Mouse (Mus musculus) lung, embryonic 15.5 days (tissue): Measurements from ENCODE around the gene Zranb3. TPM values are rescaled to one million over a fixed set of nuclear protein-coding genes. Genes with fewer than 3 reads are reported as not detected.

ENCODE experiments used
- ATAC-seq: fragments of 200-750 bp; cut with Nextera tagmentation; 2 replicates; pipeline ENCODE4 v1.8.0; 2017; ENCODE audit warnings: moderate number of reproducible peaks, borderline replicate concordance; ENCODE audit not compliant: low FRiP score, low TSS enrichment; ENCODE audit errors: extremely low read depth
- H3K27ac ChIP-seq: fragments of 300-500 bp; sonication (generic); 2 replicates; pipeline ENCODE4 v1.5.1; 2015; ENCODE audit warnings: moderate library complexity, mild to moderate bottlenecking, inconsistent platforms
- H3K27me3 ChIP-seq: fragments of 300-500 bp; sonication (generic); 2 replicates; pipeline ENCODE4 v1.6.1; 2015; ENCODE audit warnings: inconsistent platforms
- H3K36me3 ChIP-seq: fragments of 300-500 bp; sonication (generic); 2 replicates; pipeline ENCODE4 v1.6.1; 2015; ENCODE audit warnings: inconsistent platforms
- H3K4me1 ChIP-seq: fragments of 300-500 bp; sonication (generic); 2 replicates; pipeline ENCODE4 v1.6.1; 2015; ENCODE audit warnings: inconsistent platforms
- H3K4me2 ChIP-seq: fragments of 300-500 bp; sonication (generic); 2 replicates; pipeline ENCODE4 v1.6.1; 2015; ENCODE audit warnings: inconsistent platforms, mild to moderate bottlenecking, moderate library complexity
- H3K4me3 ChIP-seq: fragments of 300-500 bp; sonication (generic); 2 replicates; pipeline ENCODE4 v1.5.1; 2015; ENCODE audit warnings: mild to moderate bottlenecking, inconsistent platforms
- H3K9ac ChIP-seq: fragments of 300-500 bp; sonication (generic); 2 replicates; pipeline ENCODE4 v1.6.1; 2015; ENCODE audit warnings: inconsistent platforms
- H3K9me3 ChIP-seq: fragments of 300-500 bp; sonication (generic); 2 replicates; pipeline ENCODE4 v1.6.1; 2016; ENCODE audit warnings: inconsistent platforms
- WGBS: fragments of 180-500 bp; shearing (Covaris S2); methylation state at CpG from one replicate; pipeline ENCODE4 v1.1.7; 2015; 5-methylcytosine and 5-hydroxymethylcytosine counted together
- polyA plus RNA-seq: library from polyadenylated mRNA; unstranded; fragments of >200 nt; fragmentation: Nextera tagmentation; extraction: Ambion mirVana; gene quantifications from 2 replicates; pipeline ENCODE4 v1.2.1, GENCODE M21; 2015

Gene Zranb3
- polyA plus RNA-seq, 1 experiment from 2014 or later: 10.1 TPM

DNA sequence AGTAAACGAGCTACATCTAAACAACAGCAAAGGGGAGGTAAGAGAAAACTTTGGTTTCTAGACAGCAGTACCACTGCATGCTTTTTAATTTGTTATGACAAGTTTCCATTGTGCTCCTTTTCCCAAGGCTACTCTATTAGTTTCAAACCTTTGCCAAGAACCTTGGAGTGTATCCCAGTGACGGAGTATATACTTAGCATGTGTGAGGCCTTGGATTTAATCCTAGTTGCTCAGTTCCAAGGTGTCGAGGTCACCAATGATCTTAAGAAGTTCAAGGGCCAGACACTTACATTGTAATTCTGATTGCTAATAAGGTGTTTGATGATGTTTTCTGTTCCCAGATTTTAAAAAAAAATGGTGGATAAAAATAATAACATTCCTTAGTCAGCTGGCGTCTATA is 189.7 kb downstream of the Zranb3 start:
- 62% methylated on average over 4 of the region's 4 CpGs for WGBS
- peaks cover 12% of the 10 kb centered on the region for H3K4me1 ChIP-seq
- H3K4me3 ChIP-seq: no peak overlapping the region
- H3K27ac ChIP-seq: no peak overlapping the region
- peak; percentile 82; the same call in 1 of the 2 replicates for ATAC-seq
- no peaks in the 10 kb centered on the region for H3K27me3 ChIP-seq
- H3K9ac ChIP-seq: no peak overlapping the region
- no peak overlapping the region for H3K4me2 ChIP-seq
- peaks cover 10% of the 10 kb centered on the region; the same call in 1 of the 2 replicates for H3K36me3 ChIP-seq
- H3K9me3 ChIP-seq: no peaks in the 10 kb centered on the region

GRCm38 (mm10) chr1:127904774-127905385 is 198.0 kb downstream of the Zranb3 start:
- WGBS: 78% methylated on average over 2 of the region's 2 CpGs
- ATAC-seq: no peak
- H3K27ac ChIP-seq: no peak overlapping the region

More at GRCm38 (mm10) chr1:127904774-127905385, 198.0 kb downstream of the Zranb3 start:
- Histone ChIP-seq H3K27me3 (no peaks in the 10 kb centered on the region), H3K4me3 (no peak overlapping the region), H3K9me3 (no peaks in the 10 kb centered on the region), H3K4me1 (no peaks in the 10 kb centered on the region), H3K4me2 (no peak overlapping the region), H3K9ac (no peak overlapping the region), H3K36me3 (peaks cover 4% of the 10 kb centered on the region; the same call in 1 of the 2 replicates)

Other genes with a start within 250 kb of the Zranb3 start
- 0.40 and 0.81 TPM in 2 replicates for gene Map3k19, start 248.0 kb downstream of the Zranb3 start, polyA plus RNA-seq
- gene Rab3gap1, start 234.3 kb downstream of the Zranb3 start, polyA plus RNA-seq: 22.7 and 24.9 TPM in 2 replicates
- 55.6 and 59.7 TPM in 2 replicates for gene R3hdm1, start 254 bp upstream of the Zranb3 start, polyA plus RNA-seq
- 56.0 and 61.1 TPM in 2 replicates for gene Ubxn4, start 140.9 kb upstream of the Zranb3 start, polyA plus RNA-seq
- 0.03 and 0.09 TPM in 2 replicates for gene Lct, start 225.3 kb upstream of the Zranb3 start, polyA plus RNA-seq